Mouse (Mus musculus): ENCODE data around the gene Lyg2.

DNA sequence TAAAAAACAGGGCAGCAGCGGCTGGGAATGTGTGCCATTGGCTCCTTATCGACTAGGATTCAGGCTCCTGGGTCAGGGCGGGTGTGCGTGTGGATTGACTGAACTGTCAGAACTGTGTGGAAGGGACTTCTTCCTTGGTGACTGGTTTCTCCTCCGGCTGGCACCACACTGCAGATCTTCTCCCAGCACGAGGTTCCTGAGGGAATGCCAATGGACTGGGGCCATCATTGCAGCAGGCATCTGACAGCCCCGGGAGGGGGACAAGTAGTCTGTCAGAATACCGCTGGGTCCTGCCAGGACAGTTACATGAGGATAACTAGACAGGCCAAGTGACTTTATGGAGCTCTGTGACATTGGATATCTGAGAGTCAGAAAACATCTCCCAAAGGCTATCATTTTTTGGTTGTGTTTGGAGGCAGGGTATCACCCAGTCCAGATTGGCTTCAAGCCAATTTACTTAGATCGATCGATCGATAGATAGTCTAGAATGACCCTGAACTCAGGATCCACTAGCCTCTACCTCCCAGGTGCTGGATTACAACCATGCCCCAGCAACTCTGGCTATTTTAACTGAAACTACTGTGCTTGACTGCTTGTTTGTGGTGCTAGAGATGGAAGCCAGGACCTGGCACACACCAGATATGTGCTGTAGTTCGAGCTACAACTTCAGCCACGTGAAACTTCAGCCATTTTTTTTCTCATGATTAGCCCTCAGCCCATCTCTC is 38.4 kb downstream of the Lyg2 start:
- TF ChIP-seq GATA1 (IDR thresholded peaks at IDR 0.05; ENCODE audit: low read length) (no peak), TAL1 (IDR thresholded peaks at IDR 0.05; ENCODE audit: low read length) (no peak)
